Mouse (Mus musculus): Measurements from ENCODE around the gene 2810459M11Rik.

2810459M11Rik gene

GRCm38 (mm10) chr1:86053198-86053921 is 7.7 kb downstream of the 2810459M11Rik start:
- no peak for DNase-seq (ENCODE audit: low read depth, low spot score)

GRCm38 (mm10) chr1:86054943-86055342 is 9.3 kb downstream of the 2810459M11Rik start:
- no peak for DNase-seq (ENCODE audit: low read depth, low spot score)

GRCm38 (mm10) chr1:86056284-86056683 is 10.6 kb downstream of the 2810459M11Rik start:
- no peak for DNase-seq (ENCODE audit: low read depth, low spot score)

GRCm38 (mm10) chr1:86058856-86059769 is 13.4 kb downstream of the 2810459M11Rik start:
- peak; percentile 93 for DNase-seq (ENCODE audit: low read depth, low spot score)

GRCm38 (mm10) chr1:86062523-86062922 is 16.9 kb downstream of the 2810459M11Rik start:
- no peak for DNase-seq (ENCODE audit: low read depth, low spot score)

GRCm38 (mm10) chr1:86064271-86064991 is 18.8 kb downstream of the 2810459M11Rik start, which contains the start of gene Psmd1:
Gene Psmd1 (plus strand): TSS chr1:86064387.
- DNase-seq (ENCODE audit: low read depth, low spot score), result peak; percentile 96

GRCm38 (mm10) chr1:86076565-86076964 is 30.9 kb downstream of the 2810459M11Rik start:
- no peak for DNase-seq (ENCODE audit: low read depth, low spot score)

- DNase-seq (ENCODE audit: low read depth, low spot score), result no peak
Measured at GRCm38 (mm10) chr1:86094413-86094812, 48.8 kb downstream of the 2810459M11Rik start.

- DNase-seq (ENCODE audit: low read depth, low spot score), result no peak
Measured at GRCm38 (mm10) chr1:86105054-86105453, 59.4 kb downstream of the 2810459M11Rik start.

Data from CD4-positive, CD25-positive, alpha-beta regulatory T cell, adult 2 months (primary cell).